Mouse (Mus musculus): Measurements from ENCODE around the gene Mgll. TPM values are rescaled to one million over a fixed set of nuclear protein-coding genes. Genes with fewer than 3 reads are reported as not detected.
A peak's percentile ranks its signal among the peaks of the same experiment; 100 is the strongest.

Gene Mgll
- 29.1 and 30.4 TPM in 2 replicates for polyA plus RNA-seq (2014; fragmentation: Nextera tagmentation; extraction: Ambion mirVana)

GRCm38 (mm10) chr6:88724313-88725195 lies at the start of gene Mgll:
TSS of gene Mgll (plus strand) at chr6:88724412.
- under 1% methylated on average over 45 of the region's 105 CpGs for WGBS
- 0 out of 2 replicates have a peak, but pooled peaks cover 4% of the 10 kb centered on the region for H3K27me3 ChIP-seq (replicated peaks; ENCODE audit: control insufficient read depth, insufficient read depth, low read length)

GRCm38 (mm10) chr6:88675815-88676214 lies 48.4 kb upstream of the Mgll start:
- no peak for DNase-seq (ENCODE audit: low spot score)

More at GRCm38 (mm10) chr6:88724313-88725195, at the start of gene Mgll:
- H3K9ac ChIP-seq (ENCODE audit: low read depth, low read length): peak within 1 kb of the TSS; percentile 74
- no peaks in the 10 kb centered on the region for H3K9me3 ChIP-seq (ENCODE audit: control insufficient read depth, low read length)
- H3K4me1 ChIP-seq (ENCODE audit: control insufficient read depth, insufficient read depth, low read length): 0 out of 2 replicates have a peak, but pooled peaks cover 3% of the 10 kb centered on the region
- peak within 1 kb of the TSS; percentile 95 for H3K4me2 ChIP-seq (ENCODE audit: low read depth, low read length)
- peak within 1 kb of the TSS; percentile 71 for H3K4me3 ChIP-seq (ENCODE audit: low read depth, low read length)
- H3K27ac ChIP-seq (replicated peaks; ENCODE audit: low read depth, low read length): peak within 1 kb of the TSS; percentile 60; the same call in 1 of the 2 replicates
- ATAC-seq (ENCODE audit: low read depth): peak; percentile 89
- DNase-seq (ENCODE audit: low spot score): peak; percentile 65
- H3K36me3 ChIP-seq (ENCODE audit: control insufficient read depth, insufficient read depth, low read length): no peaks in the 10 kb centered on the region

GRCm38 (mm10) chr6:88676753-88677736 lies 47.2 kb upstream of the Mgll start:
- no peak for ATAC-seq (ENCODE audit: low read depth)
- DNase-seq (ENCODE audit: low spot score): peak; percentile 14

More at GRCm38 (mm10) chr6:88675815-88676214, 48.4 kb upstream of the Mgll start:
- H3K27me3 ChIP-seq (replicated peaks; ENCODE audit: control insufficient read depth, insufficient read depth, low read length): no peaks in the 10 kb centered on the region
- 87% methylated on average over 2 of the region's 2 CpGs for WGBS
- ATAC-seq (ENCODE audit: low read depth): no peak
- H3K4me3 ChIP-seq (ENCODE audit: low read depth, low read length): no peak overlapping the region
- H3K9me3 ChIP-seq (ENCODE audit: control insufficient read depth, low read length): no peaks in the 10 kb centered on the region
- no peaks in the 10 kb centered on the region for H3K4me1 ChIP-seq (ENCODE audit: control insufficient read depth, insufficient read depth, low read length)
- no peak overlapping the region for H3K27ac ChIP-seq (replicated peaks; ENCODE audit: low read depth, low read length)
- H3K36me3 ChIP-seq (ENCODE audit: control insufficient read depth, insufficient read depth, low read length): no peaks in the 10 kb centered on the region
- H3K9ac ChIP-seq (ENCODE audit: low read depth, low read length): no peak overlapping the region
- H3K4me2 ChIP-seq (ENCODE audit: low read depth, low read length): no peak overlapping the region

GRCm38 (mm10) chr6:88677738-88678137 lies 46.5 kb upstream of the Mgll start:
- no peak overlapping the region for H3K9ac ChIP-seq (ENCODE audit: low read depth, low read length)
- H3K36me3 ChIP-seq (ENCODE audit: control insufficient read depth, insufficient read depth, low read length): no peaks in the 10 kb centered on the region
- no peaks in the 10 kb centered on the region for H3K9me3 ChIP-seq (ENCODE audit: control insufficient read depth, low read length)
- H3K27ac ChIP-seq (replicated peaks; ENCODE audit: low read depth, low read length): no peak overlapping the region
- WGBS: 53% methylated on average over 2 of the region's 2 CpGs
- H3K4me3 ChIP-seq (ENCODE audit: low read depth, low read length): no peak overlapping the region
- no peaks in the 10 kb centered on the region for H3K27me3 ChIP-seq (replicated peaks; ENCODE audit: control insufficient read depth, insufficient read depth, low read length)
- ATAC-seq (ENCODE audit: low read depth) (no peak), DNase-seq (ENCODE audit: low spot score) (peak; percentile 6)
- no peaks in the 10 kb centered on the region for H3K4me1 ChIP-seq (ENCODE audit: control insufficient read depth, insufficient read depth, low read length)
- H3K4me2 ChIP-seq (ENCODE audit: low read depth, low read length): no peak overlapping the region

More at GRCm38 (mm10) chr6:88676753-88677736, 47.2 kb upstream of the Mgll start:
- WGBS: 87% methylated on average over 6 of the region's 6 CpGs
- no peak overlapping the region for H3K27ac ChIP-seq (replicated peaks; ENCODE audit: low read depth, low read length)
- H3K9ac ChIP-seq (ENCODE audit: low read depth, low read length): no peak overlapping the region
- H3K4me1 ChIP-seq (ENCODE audit: control insufficient read depth, insufficient read depth, low read length): no peaks in the 10 kb centered on the region
- H3K9me3 ChIP-seq (ENCODE audit: control insufficient read depth, low read length): no peaks in the 10 kb centered on the region
- H3K27me3 ChIP-seq (replicated peaks; ENCODE audit: control insufficient read depth, insufficient read depth, low read length): no peaks in the 10 kb centered on the region
- no peak overlapping the region for H3K4me3 ChIP-seq (ENCODE audit: low read depth, low read length)
- no peak overlapping the region for H3K4me2 ChIP-seq (ENCODE audit: low read depth, low read length)
- H3K36me3 ChIP-seq (ENCODE audit: control insufficient read depth, insufficient read depth, low read length): no peaks in the 10 kb centered on the region

- no peak for ATAC-seq (ENCODE audit: low read depth)
- Histone ChIP-seq H3K4me1 (ENCODE audit: control insufficient read depth, insufficient read depth, low read length) (no peaks in the 10 kb centered on the region), H3K27me3 (replicated peaks; ENCODE audit: control insufficient read depth, insufficient read depth, low read length) (no peaks in the 10 kb centered on the region), H3K9ac (ENCODE audit: low read depth, low read length) (no peak overlapping the region), H3K4me3 (ENCODE audit: low read depth, low read length) (no peak overlapping the region), H3K36me3 (ENCODE audit: control insufficient read depth, insufficient read depth, low read length) (no peaks in the 10 kb centered on the region), H3K27ac (replicated peaks; ENCODE audit: low read depth, low read length) (no peak overlapping the region), H3K4me2 (ENCODE audit: low read depth, low read length) (no peak overlapping the region), H3K9me3 (ENCODE audit: control insufficient read depth, low read length) (no peaks in the 10 kb centered on the region)
- DNase-seq (ENCODE audit: low spot score): no peak
- WGBS: 86% methylated on average over 3 of the region's 3 CpGs
Measured at GRCm38 (mm10) chr6:88681026-88681425, 43.2 kb upstream of the Mgll start.

GRCm38 (mm10) chr6:88683380-88684053 lies 40.7 kb upstream of the Mgll start:
- Histone ChIP-seq H3K27me3 (replicated peaks; ENCODE audit: control insufficient read depth, insufficient read depth, low read length) (no peaks in the 10 kb centered on the region), H3K4me3 (ENCODE audit: low read depth, low read length) (no peak overlapping the region), H3K9ac (ENCODE audit: low read depth, low read length) (no peak overlapping the region), H3K9me3 (ENCODE audit: control insufficient read depth, low read length) (no peaks in the 10 kb centered on the region), H3K27ac (replicated peaks; ENCODE audit: low read depth, low read length) (no peak overlapping the region), H3K36me3 (ENCODE audit: control insufficient read depth, insufficient read depth, low read length) (no peaks in the 10 kb centered on the region), H3K4me2 (ENCODE audit: low read depth, low read length) (no peak overlapping the region), H3K4me1 (ENCODE audit: control insufficient read depth, insufficient read depth, low read length) (no peaks in the 10 kb centered on the region)
- 50% methylated on average over 7 of the region's 7 CpGs for WGBS
- DNase-seq (ENCODE audit: low spot score): peak; percentile 13
- no peak for ATAC-seq (ENCODE audit: low read depth)

GRCm38 (mm10) chr6:88688171-88688570 lies 36.0 kb upstream of the Mgll start:
- Histone ChIP-seq H3K9me3 (ENCODE audit: control insufficient read depth, low read length) (no peaks in the 10 kb centered on the region), H3K36me3 (ENCODE audit: control insufficient read depth, insufficient read depth, low read length) (no peaks in the 10 kb centered on the region), H3K4me1 (ENCODE audit: control insufficient read depth, insufficient read depth, low read length) (no peaks in the 10 kb centered on the region), H3K27me3 (replicated peaks; ENCODE audit: control insufficient read depth, insufficient read depth, low read length) (no peaks in the 10 kb centered on the region), H3K4me3 (ENCODE audit: low read depth, low read length) (no peak overlapping the region), H3K27ac (replicated peaks; ENCODE audit: low read depth, low read length) (no peak overlapping the region), H3K9ac (ENCODE audit: low read depth, low read length) (no peak overlapping the region), H3K4me2 (ENCODE audit: low read depth, low read length) (no peak overlapping the region)
- ATAC-seq (ENCODE audit: low read depth) (no peak), DNase-seq (ENCODE audit: low spot score) (no peak)
- 79% methylated on average over 11 of the region's 11 CpGs for WGBS

GRCm38 (mm10) chr6:88688712-88689111 lies 35.5 kb upstream of the Mgll start:
- Histone ChIP-seq H3K9me3 (ENCODE audit: control insufficient read depth, low read length) (no peaks in the 10 kb centered on the region), H3K4me2 (ENCODE audit: low read depth, low read length) (no peak overlapping the region), H3K27me3 (replicated peaks; ENCODE audit: control insufficient read depth, insufficient read depth, low read length) (no peaks in the 10 kb centered on the region), H3K4me1 (ENCODE audit: control insufficient read depth, insufficient read depth, low read length) (no peaks in the 10 kb centered on the region), H3K27ac (replicated peaks; ENCODE audit: low read depth, low read length) (no peak overlapping the region), H3K36me3 (ENCODE audit: control insufficient read depth, insufficient read depth, low read length) (no peaks in the 10 kb centered on the region), H3K4me3 (ENCODE audit: low read depth, low read length) (no peak overlapping the region), H3K9ac (ENCODE audit: low read depth, low read length) (no peak overlapping the region)
- 57% methylated on average over 3 of the region's 3 CpGs for WGBS
- no peak for DNase-seq (ENCODE audit: low spot score)
- ATAC-seq (ENCODE audit: low read depth): no peak
